Mouse (Mus musculus): Measurements from ENCODE around the gene Armh3.

DNA sequence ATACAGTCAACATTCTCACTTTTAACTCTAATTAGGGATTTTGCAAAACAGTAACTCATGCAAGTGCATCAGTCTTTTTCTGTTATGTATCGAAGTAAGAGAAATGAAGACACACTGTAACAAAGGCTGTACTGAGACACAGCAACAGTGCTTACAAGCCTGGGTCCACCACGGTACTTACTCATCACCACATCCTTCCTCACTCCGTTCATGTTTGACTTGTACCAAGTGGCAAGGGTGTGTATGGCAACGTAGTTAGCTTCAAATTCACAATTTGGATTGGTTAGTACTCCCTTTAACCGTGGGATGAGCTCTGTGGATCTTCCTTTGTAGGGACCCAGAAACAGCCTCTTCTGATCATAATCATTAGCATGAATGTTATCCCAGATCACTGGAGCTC lies 226.8 kb downstream of the Armh3 start:
- TF ChIP-seq CTCF (IDR thresholded peaks at IDR 0.05; ENCODE audit: extremely low read depth, insufficient read depth, low read length) (no peak), POLR2A (IDR thresholded peaks at IDR 0.05; ENCODE audit: extremely low read depth, insufficient read depth, low read length) (no peak)

Data from cortical plate, adult 2 months (tissue).